Mouse (Mus musculus): ENCODE data around the gene Olfr516. TPM values are rescaled to one million over a fixed set of nuclear protein-coding genes. Genes with fewer than 3 reads are reported as not detected.

Olfr516 gene
- polyA plus RNA-seq (2012; rRNA removed), result not detected in 2 replicates

- no peak for DNase-seq (ENCODE audit: low read depth)
- TF ChIP-seq CTCF (IDR thresholded peaks at IDR 0.05; ENCODE audit: borderline replicate concordance, extremely low read depth, insufficient read depth, insufficient read length) (no peak), POLR2A (IDR thresholded peaks at IDR 0.05; ENCODE audit: borderline replicate concordance, extremely low read depth, insufficient read depth, insufficient read length, poor library complexity, severe bottlenecking) (no peak)
Measured at GRCm38 (mm10) chr7:108850429-108850828, at the start of gene Olfr516. Olfr516 (minus strand) TSS chr7:108850529.

- no peak for DNase-seq (ENCODE audit: low read depth)
- TF ChIP-seq CTCF (IDR thresholded peaks at IDR 0.05; ENCODE audit: borderline replicate concordance, extremely low read depth, insufficient read depth, insufficient read length) (no peak), POLR2A (IDR thresholded peaks at IDR 0.05; ENCODE audit: borderline replicate concordance, extremely low read depth, insufficient read depth, insufficient read length, poor library complexity, severe bottlenecking) (no peak)
Measured at GRCm38 (mm10) chr7:108894320-108894719, 44.0 kb upstream of the Olfr516 start, which contains the start of gene Olfr519. Olfr519 (minus strand) TSS chr7:108894420.

GRCm38 (mm10) chr7:108884906-108885305, 34.6 kb upstream of the Olfr516 start, which contains the start of gene Olfr518:
Olfr518 (minus strand) TSS chr7:108885006.
- TF ChIP-seq CTCF (IDR thresholded peaks at IDR 0.05; ENCODE audit: borderline replicate concordance, extremely low read depth, insufficient read depth, insufficient read length), result no peak
- TF ChIP-seq POLR2A (IDR thresholded peaks at IDR 0.05; ENCODE audit: borderline replicate concordance, extremely low read depth, insufficient read depth, insufficient read length, poor library complexity, severe bottlenecking), result no peak
- no peak for DNase-seq (ENCODE audit: low read depth)

- no peak for DNase-seq (ENCODE audit: low read depth)
- TF ChIP-seq POLR2A (IDR thresholded peaks at IDR 0.05; ENCODE audit: borderline replicate concordance, extremely low read depth, insufficient read depth, insufficient read length, poor library complexity, severe bottlenecking) (no peak), CTCF (IDR thresholded peaks at IDR 0.05; ENCODE audit: borderline replicate concordance, extremely low read depth, insufficient read depth, insufficient read length) (no peak)
Measured at GRCm38 (mm10) chr7:108872279-108872678, 21.9 kb upstream of the Olfr516 start, which contains the start of gene Olfr517. Olfr517 (minus strand) TSS chr7:108872379.

GRCm38 (mm10) chr7:108825897-108826296, 24.4 kb downstream of the Olfr516 start, which contains the start of gene Olfr514:
Olfr514 (minus strand) TSS chr7:108825997.
- TF ChIP-seq CTCF (IDR thresholded peaks at IDR 0.05; ENCODE audit: borderline replicate concordance, extremely low read depth, insufficient read depth, insufficient read length) (no peak), POLR2A (IDR thresholded peaks at IDR 0.05; ENCODE audit: borderline replicate concordance, extremely low read depth, insufficient read depth, insufficient read length, poor library complexity, severe bottlenecking) (no peak)
- no peak for DNase-seq (ENCODE audit: low read depth)

- peak; percentile 62; the same call in 1 of the 2 replicates for TF ChIP-seq CTCF (IDR thresholded peaks at IDR 0.05; ENCODE audit: borderline replicate concordance, extremely low read depth, insufficient read depth, insufficient read length)
- DNase-seq (ENCODE audit: low read depth), result peak; percentile 74
Measured at GRCm38 (mm10) chr7:108814593-108815215, 35.6 kb downstream of the Olfr516 start.

GRCm38 (mm10) chr7:108797205-108797933, 53.0 kb downstream of the Olfr516 start:
- DNase-seq (ENCODE audit: low read depth), result peak; percentile 5
- TF ChIP-seq CTCF (IDR thresholded peaks at IDR 0.05; ENCODE audit: borderline replicate concordance, extremely low read depth, insufficient read depth, insufficient read length) (no peak), POLR2A (IDR thresholded peaks at IDR 0.05; ENCODE audit: borderline replicate concordance, extremely low read depth, insufficient read depth, insufficient read length, poor library complexity, severe bottlenecking) (no peak)

Other genes starting within 250 kb of the Olfr516 start
- gene Olfr506, start 239.7 kb downstream of the Olfr516 start, polyA plus RNA-seq (2012; rRNA removed), result 0.01 TPM in 1 of 2 replicates, not detected in the other
- gene Olfr507, start 228.7 kb downstream of the Olfr516 start, polyA plus RNA-seq (2012; rRNA removed), result not detected in 2 replicates
- not detected in 2 replicates for gene Olfr508, start 220.5 kb downstream of the Olfr516 start, polyA plus RNA-seq (2012; rRNA removed)
- not detected in 2 replicates for gene Olfr509, start 198.6 kb downstream of the Olfr516 start, polyA plus RNA-seq (2012; rRNA removed)
- gene Olfr510, start 184.1 kb downstream of the Olfr516 start, polyA plus RNA-seq (2012; rRNA removed), result not detected in 2 replicates
- gene Olfr512, start 137.2 kb downstream of the Olfr516 start, polyA plus RNA-seq (2012; rRNA removed), result not detected in 2 replicates
- not detected in 2 replicates for gene Olfr513, start 99.6 kb downstream of the Olfr516 start, polyA plus RNA-seq (2012; rRNA removed)
- not detected in 2 replicates for gene Olfr514, start 24.5 kb downstream of the Olfr516 start, polyA plus RNA-seq (2012; rRNA removed)
- not detected in 2 replicates for gene Olfr517, start 21.9 kb upstream of the Olfr516 start, polyA plus RNA-seq (2012; rRNA removed)
- gene Olfr518, start 34.5 kb upstream of the Olfr516 start, polyA plus RNA-seq (2012; rRNA removed), result not detected in 2 replicates
- gene Olfr519, start 43.9 kb upstream of the Olfr516 start, polyA plus RNA-seq (2012; rRNA removed), result not detected in 2 replicates
- not detected in 2 replicates for gene Nlrp10, start 79.6 kb upstream of the Olfr516 start, polyA plus RNA-seq (2012; rRNA removed)
- gene Eif3f, start 83.9 kb upstream of the Olfr516 start, polyA plus RNA-seq (2012; rRNA removed), result 91.2 and 150 TPM in 2 replicates
- 109 and 143 TPM in 2 replicates for gene Tub, start 99.8 kb upstream of the Olfr516 start, polyA plus RNA-seq (2012; rRNA removed)
- 22.3 and 25.0 TPM in 2 replicates for gene Ric3, start 232.8 kb upstream of the Olfr516 start, polyA plus RNA-seq (2012; rRNA removed)

Measured in brain, embryonic 14.5 days (tissue).